Mouse (Mus musculus): Measurements from ENCODE around the gene 1700008O03Rik. TPM values are rescaled to one million over a fixed set of nuclear protein-coding genes. Genes with fewer than 3 reads are reported as not detected.

Gene 1700008O03Rik
- polyA plus RNA-seq, 1 experiment from 2014 or later, result 1.5 TPM

DNA sequence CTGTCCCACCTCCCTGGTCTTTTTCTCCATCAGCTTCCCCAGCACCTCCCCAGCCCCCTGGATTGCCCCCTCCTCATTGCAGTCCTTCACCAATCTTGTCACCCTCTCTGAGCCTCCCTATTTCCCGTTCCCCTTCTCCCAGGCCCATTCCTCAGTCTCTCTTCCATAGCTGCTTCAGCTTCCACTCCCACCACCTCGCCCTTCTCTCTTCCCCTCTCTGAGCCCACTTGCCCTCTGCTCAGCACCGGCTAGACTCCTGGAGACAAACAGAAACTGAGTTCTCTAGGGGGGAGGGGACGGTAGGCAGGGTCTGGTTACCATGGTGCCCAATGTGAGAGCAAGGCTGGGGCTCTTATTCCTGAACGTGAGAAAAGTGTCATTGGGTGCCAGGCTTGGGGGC is 10.9 kb downstream of the 1700008O03Rik start:
- peak; percentile 64 for ATAC-seq (ENCODE audit: low FRiP score)
- Histone ChIP-seq H3K27ac (peak overlapping the region; percentile 62), H3K27me3 (no peaks in the 10 kb centered on the region), H3K4me2 (peak overlapping the region; percentile 70), H3K9ac (peak overlapping the region; percentile 54), H3K4me3 (replicated peaks) (peak overlapping the region; percentile 51), H3K9me3 (no peaks in the 10 kb centered on the region), H3K4me1 (peaks cover 18% of the 10 kb centered on the region), H3K36me3 (replicated peaks) (no peaks in the 10 kb centered on the region)
- 0% methylated on average over 5 of the region's 5 CpGs for WGBS

DNA sequence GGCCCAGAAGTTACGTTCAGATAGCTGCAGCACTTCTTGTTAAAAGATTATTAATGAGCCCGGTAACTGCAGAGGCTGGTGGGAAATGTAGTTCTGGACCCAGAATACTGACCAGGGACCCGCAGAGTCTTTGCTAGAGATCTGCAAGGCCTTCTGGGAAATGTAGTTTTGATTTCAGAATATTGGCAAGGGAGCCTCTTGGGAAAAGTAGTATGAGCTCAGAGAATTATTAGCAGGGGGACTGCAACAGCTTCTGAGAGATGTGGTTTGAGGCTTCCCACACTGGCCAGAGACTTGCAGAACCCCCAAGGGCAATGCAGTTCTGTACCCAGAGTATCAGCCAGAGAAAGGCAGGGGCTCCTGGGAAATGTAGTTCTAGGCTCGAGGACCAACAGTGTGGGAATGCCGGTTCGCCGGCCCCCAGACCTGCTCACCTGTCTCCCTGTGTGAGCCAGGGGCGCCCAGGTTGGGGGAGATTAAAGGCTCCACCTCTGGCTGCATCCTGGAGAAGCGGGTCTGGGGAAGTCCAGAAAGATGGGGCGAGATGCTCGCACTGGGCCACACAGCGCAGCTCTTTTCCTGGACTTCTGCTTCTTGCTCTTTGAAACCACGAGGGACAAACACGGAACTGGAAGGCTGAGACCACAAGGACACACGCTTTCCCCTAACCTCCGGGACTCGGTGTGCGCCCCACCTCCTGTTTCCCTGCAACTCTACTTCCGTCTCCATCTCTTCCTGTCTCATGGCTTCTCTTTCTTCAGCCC is 11.5 kb downstream of the 1700008O03Rik start:
- peak; percentile 89 for ATAC-seq (ENCODE audit: low FRiP score)
- Histone ChIP-seq H3K4me2 (peak overlapping the region; percentile 70), H3K4me1 (peaks cover 18% of the 10 kb centered on the region), H3K4me3 (replicated peaks) (peak overlapping the region; percentile 51), H3K27ac (peak overlapping the region; percentile 62), H3K36me3 (replicated peaks) (no peaks in the 10 kb centered on the region), H3K9me3 (no peaks in the 10 kb centered on the region), H3K27me3 (no peaks in the 10 kb centered on the region), H3K9ac (peak overlapping the region; percentile 54)
- WGBS, result 2% methylated on average over 18 of the region's 19 CpGs

DNA sequence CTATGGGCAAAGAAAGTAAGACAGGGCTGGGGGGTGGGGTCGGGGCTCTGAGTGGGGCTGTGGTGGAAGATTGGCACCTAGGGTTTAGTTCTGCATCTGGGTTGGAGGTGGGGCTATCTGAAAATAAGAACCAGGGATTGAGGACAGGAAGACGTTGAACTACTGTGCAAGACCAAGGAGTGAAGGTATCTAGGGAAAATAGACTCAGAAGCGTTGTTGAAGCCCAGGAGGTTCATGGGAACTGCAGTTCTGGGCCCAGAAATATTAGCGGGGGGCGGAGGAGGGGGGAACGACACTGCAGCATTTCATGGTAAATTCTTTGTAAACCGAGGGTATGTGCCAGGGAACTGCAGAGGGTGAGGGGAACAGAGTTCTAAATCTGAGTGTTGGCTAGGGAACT is 12.2 kb downstream of the 1700008O03Rik start:
- no peak for ATAC-seq (ENCODE audit: low FRiP score)
- H3K9me3 ChIP-seq, result no peaks in the 10 kb centered on the region
- peak overlapping the region; percentile 51 for H3K4me3 ChIP-seq (replicated peaks)
- H3K4me1 ChIP-seq, result peaks cover 18% of the 10 kb centered on the region
- H3K4me2 ChIP-seq, result peak overlapping the region; percentile 70
- H3K36me3 ChIP-seq (replicated peaks), result no peaks in the 10 kb centered on the region
- H3K27me3 ChIP-seq, result no peaks in the 10 kb centered on the region
- 14% methylated on average over 7 of the region's 7 CpGs for WGBS
- 0 out of 2 replicates have a peak overlapping the region, but pooled peaks have one; percentile 29 for H3K9ac ChIP-seq
- no peak overlapping the region for H3K27ac ChIP-seq

DNA sequence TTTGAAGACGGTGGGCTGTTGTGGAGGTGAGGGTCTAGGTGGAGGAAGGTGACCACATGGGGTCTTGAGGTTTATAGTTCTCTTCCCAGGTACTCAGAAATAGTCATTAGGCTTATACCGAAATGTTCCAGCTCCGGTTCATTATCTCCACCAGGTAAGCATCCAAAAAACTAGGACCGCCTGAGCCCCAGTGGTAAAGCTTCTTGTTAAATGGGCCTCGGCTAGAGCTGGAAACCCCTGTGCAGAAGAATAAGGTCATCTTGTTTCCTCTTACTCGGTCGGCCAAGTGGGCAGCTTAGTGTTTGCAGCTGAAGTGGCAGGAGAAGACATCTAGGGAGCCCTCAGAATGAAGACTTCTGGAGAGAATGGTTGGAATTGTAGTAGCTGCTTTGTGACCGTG is 12.9 kb downstream of the 1700008O03Rik start:
- ATAC-seq (ENCODE audit: low FRiP score), result no peak
- WGBS, result 93% methylated on average over 8 of the region's 8 CpGs
- Histone ChIP-seq H3K36me3 (replicated peaks) (no peaks in the 10 kb centered on the region), H3K9me3 (no peaks in the 10 kb centered on the region), H3K9ac (no peak overlapping the region), H3K27ac (no peak overlapping the region), H3K4me2 (no peak overlapping the region), H3K27me3 (no peaks in the 10 kb centered on the region), H3K4me1 (peaks cover 18% of the 10 kb centered on the region), H3K4me3 (replicated peaks) (no peak overlapping the region)

DNA sequence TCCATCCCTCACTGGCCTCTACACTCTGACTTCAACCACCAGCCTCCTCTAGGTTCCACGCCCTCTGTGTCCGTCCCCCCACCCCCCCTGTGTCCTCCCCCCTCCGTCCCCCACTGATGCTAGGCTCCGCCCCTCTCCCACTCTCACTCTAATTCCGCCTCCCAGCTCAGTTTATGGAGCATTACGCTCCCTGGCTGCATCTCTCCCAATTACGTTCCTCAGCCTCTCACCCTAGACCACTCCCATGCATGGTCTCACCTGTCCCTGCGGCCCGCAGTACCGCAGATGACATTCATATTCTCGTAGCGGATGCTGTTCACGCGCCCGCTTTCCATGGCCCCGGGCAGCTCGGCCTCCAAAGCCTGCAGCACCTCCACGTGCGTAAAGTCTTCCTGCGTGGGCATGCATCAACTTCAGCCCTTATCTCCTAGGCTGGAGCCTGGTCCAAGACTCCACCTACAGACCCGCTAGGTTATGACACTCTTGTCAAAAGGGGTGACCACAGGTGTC is 24.8 kb downstream of the 1700008O03Rik start:
- Histone ChIP-seq H3K9ac (peak overlapping the region; percentile 63; the same call in 1 of the 2 replicates), H3K9me3 (no peaks in the 10 kb centered on the region), H3K4me2 (peak overlapping the region; percentile 83), H3K27ac (no peak overlapping the region), H3K4me1 (peaks cover 41% of the 10 kb centered on the region), H3K4me3 (replicated peaks) (peak overlapping the region; percentile 52), H3K36me3 (replicated peaks) (no peaks in the 10 kb centered on the region), H3K27me3 (peaks cover 60% of the 10 kb centered on the region)
- peak; percentile 3; the same call in 1 of the 2 replicates for ATAC-seq (ENCODE audit: low FRiP score)
- 7% methylated on average over 21 of the region's 21 CpGs for WGBS

DNA sequence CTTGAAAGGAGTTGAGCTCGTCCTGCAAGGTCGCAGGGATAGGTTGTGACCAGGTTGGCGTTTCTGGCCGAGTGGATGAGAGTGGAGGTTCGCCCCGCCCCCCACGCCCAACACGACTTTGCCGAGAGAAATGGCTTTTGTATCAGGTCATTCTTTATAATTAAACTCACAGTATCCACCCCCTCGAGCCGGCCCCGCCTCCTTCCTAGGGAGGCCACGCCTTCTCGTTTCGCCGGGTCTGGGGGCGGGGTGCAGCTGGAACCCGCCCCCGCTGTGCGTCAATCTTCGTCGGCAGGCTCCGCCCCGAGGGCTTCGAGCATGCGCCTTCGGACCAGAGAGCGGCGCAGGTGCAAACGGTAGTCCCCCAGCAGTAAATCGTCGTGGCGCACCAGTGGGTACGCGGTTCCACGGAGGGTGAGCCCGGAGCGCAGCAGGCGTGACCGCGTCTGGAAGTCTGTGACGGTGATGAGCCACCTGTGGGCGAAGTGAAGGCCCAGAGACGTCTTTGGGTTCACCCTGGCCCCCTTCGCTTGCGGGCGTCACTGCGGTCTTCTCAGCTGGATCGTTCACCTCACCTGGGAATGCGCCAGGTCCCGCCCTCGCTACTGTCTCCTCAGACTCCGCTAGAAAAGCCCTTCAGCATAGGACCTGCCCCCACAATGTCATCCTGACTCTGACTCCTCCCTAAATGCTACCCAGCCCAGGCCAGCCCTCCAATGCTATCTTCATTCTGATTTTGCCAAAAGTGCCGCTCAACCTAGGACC is 25.5 kb downstream of the 1700008O03Rik start:
- H3K27me3 ChIP-seq, result peaks cover 67% of the 10 kb centered on the region
- peaks cover 48% of the 10 kb centered on the region for H3K4me1 ChIP-seq

DNA sequence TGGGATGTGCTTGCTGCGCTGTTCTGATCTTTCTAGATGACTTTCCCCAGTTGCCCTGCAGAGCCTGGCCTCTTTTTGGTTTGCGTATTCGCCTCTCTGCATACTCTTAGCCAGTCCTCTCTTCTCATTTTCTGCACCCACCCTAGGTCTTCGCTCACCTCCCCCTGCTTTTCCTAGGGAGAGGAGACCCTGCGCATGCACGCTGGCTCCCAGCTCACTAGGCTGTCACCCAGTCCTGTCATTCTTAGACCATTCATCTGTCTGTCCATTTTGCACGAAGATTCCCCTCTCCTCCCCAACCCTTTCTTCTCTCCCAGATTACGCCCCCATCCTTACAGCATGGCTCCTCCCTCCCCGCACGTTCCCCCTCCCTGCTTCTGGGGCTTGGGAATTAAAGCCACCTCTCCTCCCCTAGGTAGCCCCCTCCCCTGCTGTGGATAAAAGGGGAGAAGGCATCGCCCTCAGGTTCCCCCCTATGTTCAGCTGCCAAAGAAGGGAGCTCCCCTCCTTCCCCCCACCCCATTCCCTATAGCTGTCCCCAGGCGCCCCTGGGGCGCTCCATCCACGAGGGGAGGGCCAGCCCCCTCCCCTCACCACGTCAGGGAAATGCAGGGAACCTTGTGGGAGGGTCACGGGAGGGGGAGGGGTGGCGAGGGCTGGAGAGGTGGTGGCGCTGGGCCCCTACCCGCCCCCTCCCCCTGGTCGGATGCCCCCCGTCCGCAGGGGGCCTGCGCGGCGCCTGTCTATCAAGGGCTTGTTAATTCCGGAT is 26.6 kb downstream of the 1700008O03Rik start:
- peak overlapping the region; percentile 88 for H3K27ac ChIP-seq

More for the DNA sequence above, 25.5 kb downstream of the 1700008O03Rik start:
- under 1% methylated on average over 54 of the region's 54 CpGs for WGBS
- Histone ChIP-seq H3K4me3 (replicated peaks) (peak overlapping the region; percentile 52), H3K4me2 (peak overlapping the region; percentile 83), H3K9me3 (no peaks in the 10 kb centered on the region), H3K9ac (peak overlapping the region; percentile 63), H3K36me3 (replicated peaks) (no peaks in the 10 kb centered on the region), H3K27ac (peak overlapping the region; percentile 88)
- ATAC-seq (ENCODE audit: low FRiP score), result peak; percentile 79

DNA sequence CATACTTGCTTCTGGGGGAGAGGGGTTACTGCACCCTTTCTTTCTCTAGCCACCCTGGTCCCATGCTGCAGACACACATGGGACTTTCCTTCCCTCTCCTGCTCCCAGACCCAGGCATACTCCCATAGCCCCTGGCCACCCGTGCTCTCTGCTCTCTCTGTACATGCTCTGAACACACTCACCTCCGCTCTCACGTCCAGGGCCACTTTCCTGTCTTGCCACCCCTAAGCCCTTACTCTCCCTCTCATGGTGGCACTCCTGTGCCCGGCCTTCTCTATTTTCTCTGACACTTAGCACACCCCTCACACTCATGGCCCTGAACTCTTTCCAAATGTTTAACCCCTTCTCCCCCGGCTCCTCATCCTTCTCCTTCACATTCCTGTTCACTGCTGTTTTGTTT is 27.6 kb downstream of the 1700008O03Rik start:
- H3K4me1 ChIP-seq, result peaks cover 64% of the 10 kb centered on the region
- 6% methylated on average over 5 of the region's 5 CpGs for WGBS
- peak overlapping the region; percentile 12; the same call in 1 of the 2 replicates for H3K9ac ChIP-seq
- no peaks in the 10 kb centered on the region for H3K9me3 ChIP-seq
- peak overlapping the region; percentile 13; the same call in 1 of the 2 replicates for H3K27ac ChIP-seq
- H3K4me2 ChIP-seq, result 0 out of 2 replicates have a peak overlapping the region, but pooled peaks have one; percentile 29
- ATAC-seq (ENCODE audit: low FRiP score), result no peak
- no peaks in the 10 kb centered on the region for H3K36me3 ChIP-seq (replicated peaks)
- peaks cover 88% of the 10 kb centered on the region for H3K27me3 ChIP-seq
- no peak overlapping the region for H3K4me3 ChIP-seq (replicated peaks)

More for the DNA sequence above, 26.6 kb downstream of the 1700008O03Rik start:
- Histone ChIP-seq H3K4me2 (peak overlapping the region; percentile 83), H3K9ac (peak overlapping the region; percentile 63), H3K4me1 (peaks cover 53% of the 10 kb centered on the region), H3K9me3 (no peaks in the 10 kb centered on the region), H3K27me3 (peaks cover 77% of the 10 kb centered on the region), H3K4me3 (replicated peaks) (peak overlapping the region; percentile 52), H3K36me3 (replicated peaks) (no peaks in the 10 kb centered on the region)
- peak; percentile 36 for ATAC-seq (ENCODE audit: low FRiP score)
- WGBS, result 2% methylated on average over 19 of the region's 26 CpGs

DNA sequence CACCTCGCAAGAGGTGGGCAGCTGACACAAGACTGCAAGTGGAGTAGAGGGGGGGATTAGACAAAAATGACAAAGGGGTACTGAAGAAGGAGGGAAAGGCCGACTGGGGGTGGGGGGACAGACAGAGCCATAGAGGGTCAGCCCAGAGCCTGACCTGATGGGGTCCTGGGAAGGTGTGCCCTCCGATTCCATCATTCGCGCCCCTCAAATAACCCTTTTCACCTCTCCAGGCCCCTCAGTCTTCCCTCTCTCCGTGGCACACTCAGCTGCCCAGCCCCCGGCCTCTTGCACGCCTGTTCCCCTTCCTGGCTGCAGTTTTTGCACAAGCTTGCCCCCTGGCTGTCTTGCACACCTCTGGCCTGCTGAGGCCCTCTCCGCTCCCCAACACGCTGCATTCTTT is 28.1 kb downstream of the 1700008O03Rik start:
- Histone ChIP-seq H3K9ac (0 out of 2 replicates have a peak overlapping the region, but pooled peaks have one; percentile 21), H3K9me3 (no peaks in the 10 kb centered on the region), H3K4me2 (peak overlapping the region; percentile 29), H3K4me1 (peaks cover 68% of the 10 kb centered on the region), H3K27me3 (peaks cover 88% of the 10 kb centered on the region), H3K36me3 (replicated peaks) (no peaks in the 10 kb centered on the region), H3K27ac (peak overlapping the region; percentile 25; the same call in 1 of the 2 replicates), H3K4me3 (replicated peaks) (peak overlapping the region; percentile 19)
- ATAC-seq (ENCODE audit: low FRiP score), result no peak
- 10% methylated on average over 10 of the region's 10 CpGs for WGBS

DNA sequence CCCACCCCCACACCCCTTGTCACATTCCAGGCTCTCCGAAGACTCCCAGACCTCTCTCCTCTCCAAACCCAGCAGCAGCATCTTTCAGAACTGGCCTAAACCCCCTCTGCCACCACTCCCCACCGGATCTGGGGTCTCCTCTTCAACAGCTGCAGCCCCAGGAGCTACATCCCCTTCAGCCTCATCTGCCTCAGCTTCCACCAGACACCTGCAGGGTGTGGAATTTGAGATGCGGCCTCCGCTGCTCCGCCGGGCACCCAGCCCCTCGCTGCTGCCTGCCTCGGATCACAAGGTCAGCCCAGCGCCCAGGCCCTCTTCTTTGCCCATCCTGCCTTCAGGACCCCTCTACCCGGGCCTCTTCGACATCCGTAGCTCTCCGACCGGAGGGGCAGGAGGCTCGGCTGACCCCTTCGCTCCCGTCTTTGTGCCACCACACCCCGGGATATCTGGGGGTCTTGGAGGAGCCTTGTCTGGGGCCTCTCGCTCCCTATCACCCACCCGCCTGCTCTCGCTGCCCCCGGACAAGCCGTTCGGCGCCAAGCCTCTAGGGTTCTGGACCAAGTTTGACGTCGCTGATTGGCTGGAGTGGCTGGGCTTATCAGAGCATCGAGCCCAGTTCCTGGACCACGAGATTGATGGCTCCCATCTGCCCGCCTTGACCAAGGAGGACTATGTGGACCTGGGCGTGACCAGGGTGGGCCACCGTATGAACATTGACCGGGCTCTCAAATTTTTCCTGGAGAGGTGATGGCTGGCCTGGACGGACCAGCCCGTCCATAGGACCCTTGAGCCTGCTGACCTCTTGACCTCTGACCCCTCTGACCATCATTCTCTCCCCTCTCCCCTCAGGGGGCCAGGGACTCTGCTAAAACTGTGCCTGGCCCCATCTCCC is 28.8 kb downstream of the 1700008O03Rik start:
- no peaks in the 10 kb centered on the region for H3K9me3 ChIP-seq
- H3K4me3 ChIP-seq (replicated peaks), result peak overlapping the region; percentile 19
- H3K27ac ChIP-seq, result 0 out of 2 replicates have a peak overlapping the region, but pooled peaks have one; percentile 19
- H3K27me3 ChIP-seq, result peaks cover 88% of the 10 kb centered on the region
- no peaks in the 10 kb centered on the region for H3K36me3 ChIP-seq (replicated peaks)
- ATAC-seq (ENCODE audit: low FRiP score), result no peak
- WGBS, result 3% methylated on average over 35 of the region's 35 CpGs
- peaks cover 75% of the 10 kb centered on the region for H3K4me1 ChIP-seq
- H3K4me2 ChIP-seq, result peak overlapping the region; percentile 29
- peak overlapping the region; percentile 36 for H3K9ac ChIP-seq

DNA sequence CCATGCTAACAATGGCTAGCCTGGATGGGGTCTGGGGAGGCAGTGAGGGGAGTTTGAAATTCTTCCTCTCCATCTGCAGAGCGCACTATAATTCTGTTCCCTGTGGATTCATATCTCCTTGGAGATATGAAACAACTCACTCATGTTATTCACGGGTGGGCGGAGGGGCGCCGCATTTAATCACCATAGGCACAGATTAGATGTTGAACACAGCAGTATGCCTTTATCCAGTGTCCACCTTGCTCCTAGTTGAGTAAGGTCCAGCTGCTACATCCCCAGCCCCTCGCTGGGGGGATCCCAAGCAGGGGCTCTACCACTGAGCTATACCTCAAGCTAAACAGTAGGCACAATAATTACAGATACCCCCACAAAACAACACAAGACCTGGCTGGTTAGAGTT is 30.2 kb downstream of the 1700008O03Rik start:
- Histone ChIP-seq H3K27me3 (peaks cover 87% of the 10 kb centered on the region), H3K9ac (no peak overlapping the region), H3K4me2 (no peak overlapping the region), H3K9me3 (no peaks in the 10 kb centered on the region), H3K4me3 (replicated peaks) (no peak overlapping the region), H3K36me3 (replicated peaks) (no peaks in the 10 kb centered on the region), H3K4me1 (peaks cover 81% of the 10 kb centered on the region), H3K27ac (no peak overlapping the region)
- WGBS, result 64% methylated on average over 6 of the region's 6 CpGs
- no peak for ATAC-seq (ENCODE audit: low FRiP score)

All from forebrain, embryonic 12.5 days (tissue).